Mouse (Mus musculus): ENCODE measurements around the gene Serpinc1.
"Not testable (repeated sequence)": the region's sequence is repeated elsewhere in the genome, so short reads cannot be mapped to it uniquely, and the experiment has no call there.

Serpinc1 gene

GRCm38 (mm10) chr1:160978071-160978735 is at the start of gene Serpinc1:
Gene Serpinc1 (plus strand): TSS chr1:160978585.
- DNase-seq (ENCODE audit: low spot score in 2 of 2) = no peak

GRCm38 (mm10) chr1:160931320-160931719 is 47.1 kb upstream of the Serpinc1 start:
- no peak for DNase-seq (ENCODE audit: low spot score in 2 of 2)

GRCm38 (mm10) chr1:160933896-160934482 is 44.4 kb upstream of the Serpinc1 start:
- peak in 1 of 2 experiments; percentile 37 for DNase-seq (ENCODE audit: low spot score in 2 of 2)

GRCm38 (mm10) chr1:160935551-160935950 is 42.8 kb upstream of the Serpinc1 start:
- no peak for DNase-seq (ENCODE audit: low spot score in 2 of 2)

GRCm38 (mm10) chr1:160963199-160963598 is 15.2 kb upstream of the Serpinc1 start:
- DNase-seq (ENCODE audit: low spot score in 2 of 2) = no peak

GRCm38 (mm10) chr1:160967268-160967667 is 11.1 kb upstream of the Serpinc1 start:
- DNase-seq (ENCODE audit: low spot score in 2 of 2) = no peak

- no peak for DNase-seq (ENCODE audit: low spot score in 2 of 2)
Observed at GRCm38 (mm10) chr1:160968643-160969042, 9.7 kb upstream of the Serpinc1 start.

GRCm38 (mm10) chr1:160980021-160980420 is 1.6 kb downstream of the Serpinc1 start:
- no peak for DNase-seq (ENCODE audit: low spot score in 2 of 2)

- no peak for DNase-seq (ENCODE audit: low spot score in 2 of 2)
Observed at GRCm38 (mm10) chr1:160980537-160981234, 2.3 kb downstream of the Serpinc1 start.

- no peak for DNase-seq (ENCODE audit: low spot score in 2 of 2)
Observed at GRCm38 (mm10) chr1:160981337-160981736, 3.0 kb downstream of the Serpinc1 start.

GRCm38 (mm10) chr1:160982887-160983286 is 4.5 kb downstream of the Serpinc1 start:
- DNase-seq (ENCODE audit: low spot score in 2 of 2) = no peak

- DNase-seq (ENCODE audit: low spot score in 2 of 2) = not testable (repeated sequence)
Observed at GRCm38 (mm10) chr1:160984731-160985130, 6.3 kb downstream of the Serpinc1 start.

GRCm38 (mm10) chr1:160985477-160985876 is 7.1 kb downstream of the Serpinc1 start:
- DNase-seq (ENCODE audit: low spot score in 2 of 2) = no peak

- DNase-seq (ENCODE audit: low spot score in 2 of 2) = no peak
Observed at GRCm38 (mm10) chr1:160986881-160987635, 8.7 kb downstream of the Serpinc1 start.

- no peak for DNase-seq (ENCODE audit: low spot score in 2 of 2)
Observed at GRCm38 (mm10) chr1:160989395-160989794, 11.0 kb downstream of the Serpinc1 start.

GRCm38 (mm10) chr1:160993851-160994250 is 15.5 kb downstream of the Serpinc1 start:
- DNase-seq (ENCODE audit: low spot score in 2 of 2) = no peak

GRCm38 (mm10) chr1:161004942-161005341 is 26.6 kb downstream of the Serpinc1 start:
- no peak for DNase-seq (ENCODE audit: low spot score in 2 of 2)

GRCm38 (mm10) chr1:161005526-161005925 is 27.1 kb downstream of the Serpinc1 start:
- no peak for DNase-seq (ENCODE audit: low spot score in 2 of 2)

GRCm38 (mm10) chr1:161006471-161006870 is 28.1 kb downstream of the Serpinc1 start:
- no peak for DNase-seq (ENCODE audit: low spot score in 2 of 2)

GRCm38 (mm10) chr1:161008038-161008437 is 29.7 kb downstream of the Serpinc1 start:
- DNase-seq (ENCODE audit: low spot score in 2 of 2) = no peak

- no peak for DNase-seq (ENCODE audit: low spot score in 2 of 2)
Observed at GRCm38 (mm10) chr1:161010436-161010835, 32.1 kb downstream of the Serpinc1 start.

GRCm38 (mm10) chr1:161016378-161016777 is 38.0 kb downstream of the Serpinc1 start:
- DNase-seq (ENCODE audit: low spot score in 2 of 2) = no peak
